Mouse (Mus musculus): Measurements from ENCODE around the gene Focad. TPM values are rescaled to one million over a fixed set of nuclear protein-coding genes. Genes with fewer than 3 reads are reported as not detected.

Gene Focad
- 5.1 and 5.5 TPM in 2 replicates for polyA plus RNA-seq (2012; rRNA removed)

DNA sequence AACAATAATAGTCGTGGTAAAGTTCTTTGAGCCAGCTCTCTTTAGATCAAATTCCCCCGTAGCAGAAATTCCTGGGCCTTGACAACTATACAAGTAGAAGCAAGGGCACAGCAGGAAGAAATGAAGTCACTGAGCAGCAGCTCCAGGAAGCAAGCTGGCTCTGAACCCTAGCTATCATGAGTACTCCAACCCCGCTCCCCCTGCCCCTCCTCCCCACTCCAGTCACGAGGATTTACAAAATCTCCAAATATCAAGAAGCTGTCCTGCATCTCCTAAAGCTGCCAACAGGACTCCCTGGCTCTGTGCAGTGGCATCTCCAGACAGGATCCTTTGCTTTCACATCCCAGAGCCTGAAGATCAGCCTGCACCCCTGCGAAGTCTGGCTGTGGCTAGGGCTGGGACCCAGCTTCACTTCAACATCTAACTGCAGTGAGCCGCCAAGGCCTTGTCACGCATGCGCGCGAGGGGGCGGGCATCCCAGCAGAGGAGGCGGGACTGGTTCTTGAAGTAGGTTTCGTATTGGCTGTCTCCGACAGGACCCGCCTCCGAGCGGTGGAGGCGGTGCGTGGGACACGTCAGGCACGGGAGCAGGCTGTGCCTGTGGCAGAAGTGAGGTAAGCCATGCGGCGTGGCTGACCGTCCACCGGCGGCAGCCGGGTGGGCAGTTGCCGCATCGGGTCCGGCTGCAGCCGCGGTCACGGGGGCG, at the start of gene Focad:
TSS of gene Focad (plus strand) at position 568 of the 706 bp plus-strand sequence.

DNA sequence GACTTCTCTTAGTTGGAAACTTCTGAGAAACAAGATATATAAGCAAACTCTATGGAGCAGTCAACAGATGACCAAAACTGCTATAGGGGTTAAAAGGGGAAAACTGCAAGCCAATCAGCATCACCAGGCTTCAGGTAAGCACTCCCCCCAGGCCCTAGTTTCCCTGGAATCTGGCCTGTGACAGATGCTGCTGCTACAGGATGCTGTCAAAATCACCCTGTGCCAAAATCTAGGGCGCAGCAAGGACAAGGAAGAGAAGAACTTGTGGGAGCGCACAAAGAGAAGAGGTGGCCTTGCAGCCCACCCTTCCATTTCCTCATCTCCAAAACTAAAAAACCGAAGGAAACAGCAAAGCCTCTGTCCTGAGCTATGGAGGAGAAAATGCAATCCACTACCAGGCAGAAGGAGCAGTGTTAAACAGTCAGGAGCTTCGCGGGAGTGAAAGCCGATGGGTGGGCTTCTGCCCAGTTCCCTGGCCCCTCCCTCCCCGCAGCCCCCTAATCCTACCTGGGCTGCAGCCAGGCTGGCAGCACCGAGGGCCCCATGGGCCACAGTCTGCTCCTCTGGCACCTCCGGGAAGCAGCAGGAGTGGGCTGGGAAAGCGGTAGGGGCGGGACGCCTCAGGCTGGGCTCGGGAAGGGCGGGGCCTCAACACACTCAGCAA, 344.0 kb downstream of the Focad start, which contains the start of gene Hacd4:
TSS of gene Hacd4 (minus strand) at position 603 of the 664 bp plus-strand sequence.

Other genes with a start within 250 kb of the Focad start
- gene Mllt3, start 61.3 kb upstream of the Focad start, polyA plus RNA-seq (2012; rRNA removed) = 9.8 and 11.5 TPM in 2 replicates